Mouse (Mus musculus) heart, adult 10 weeks (tissue): ENCODE measurements around the gene Defb5. TPM values are rescaled to one million over a fixed set of nuclear protein-coding genes. Genes with fewer than 3 reads are reported as not detected.

Source experiments
- polyA plus RNA-seq: library from polyadenylated mRNA; stranded (reverse); fragments of 350-450 nt; fragmentation: Illumina TruSeq; extraction: RNeasy Lipid Tissue Mini Kit (QIAGEN cat#74804); gene quantifications from one replicate; pipeline ENCODE4 v1.2.3, GENCODE M21; 2014; ENCODE audit warnings: low read depth, low replicate concordance

The Defb5 gene
- not detected for polyA plus RNA-seq

DNA sequence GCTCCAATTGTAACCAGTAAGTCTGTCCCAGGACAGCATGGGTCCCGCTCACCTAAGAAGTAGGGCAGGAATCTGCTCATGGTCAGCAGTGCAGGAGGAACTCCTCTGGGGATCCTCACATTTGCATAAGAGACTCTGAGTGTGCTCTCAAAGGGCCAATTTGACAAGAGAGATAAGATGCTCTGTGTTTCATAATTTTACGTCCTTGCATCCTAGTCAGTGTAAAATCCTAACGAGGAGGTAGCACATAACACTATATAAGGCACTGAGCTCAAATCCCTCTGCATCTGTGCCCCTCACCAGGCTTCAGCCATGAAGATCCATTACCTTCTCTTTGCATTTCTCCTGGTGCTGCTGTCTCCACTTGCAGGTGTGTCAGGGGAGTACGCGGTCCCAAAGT lies at the start of gene Defb5:
Gene Defb5 (plus strand): TSS at position 301 of the 400 bp plus-strand sequence.

DNA sequence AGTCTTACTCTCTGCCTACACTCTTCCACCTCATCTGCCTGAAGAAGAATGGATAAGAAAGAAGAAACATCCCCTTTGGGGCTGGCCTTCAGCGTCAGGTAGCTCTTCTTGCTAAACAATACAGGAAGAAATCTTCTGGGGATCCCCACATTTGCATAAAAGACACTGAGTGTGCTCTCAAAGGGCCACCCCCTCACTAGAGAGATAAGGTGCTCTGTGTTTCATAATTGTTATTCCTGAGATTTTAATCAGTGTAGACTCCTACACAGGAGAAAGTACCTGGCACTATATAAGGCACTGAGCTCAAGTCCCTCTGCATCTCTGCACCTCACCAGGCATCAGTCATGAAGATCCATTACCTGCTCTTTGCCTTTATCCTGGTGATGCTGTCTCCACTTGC lies 22.2 kb upstream of the Defb5 start, which contains the start of gene Defb6:
Gene Defb6 (plus strand): TSS at position 318 of the 400 bp plus-strand sequence.

DNA sequence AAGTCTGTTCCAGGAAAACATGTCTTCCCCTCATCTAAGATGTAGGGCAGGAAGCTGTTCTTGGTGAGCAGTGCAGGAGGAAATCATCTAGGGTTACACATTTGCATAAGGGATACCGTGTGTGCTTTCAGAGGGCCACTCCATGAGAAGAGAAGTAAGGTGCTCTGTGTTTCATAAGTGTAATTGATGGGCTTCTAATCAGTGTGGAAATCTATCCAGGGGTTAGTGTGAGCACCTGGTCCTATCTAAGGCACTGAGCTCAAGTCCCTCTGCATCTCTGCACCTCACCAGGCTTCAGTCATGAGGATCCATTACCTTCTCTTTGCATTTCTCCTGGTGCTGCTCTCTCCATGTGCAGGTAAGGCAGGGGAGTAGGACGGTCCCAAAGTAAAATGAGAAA lies 7.8 kb upstream of the Defb5 start, which contains the start of gene Defb46:
Gene Defb46 (plus strand): TSS at position 301 of the 400 bp plus-strand sequence.

DNA sequence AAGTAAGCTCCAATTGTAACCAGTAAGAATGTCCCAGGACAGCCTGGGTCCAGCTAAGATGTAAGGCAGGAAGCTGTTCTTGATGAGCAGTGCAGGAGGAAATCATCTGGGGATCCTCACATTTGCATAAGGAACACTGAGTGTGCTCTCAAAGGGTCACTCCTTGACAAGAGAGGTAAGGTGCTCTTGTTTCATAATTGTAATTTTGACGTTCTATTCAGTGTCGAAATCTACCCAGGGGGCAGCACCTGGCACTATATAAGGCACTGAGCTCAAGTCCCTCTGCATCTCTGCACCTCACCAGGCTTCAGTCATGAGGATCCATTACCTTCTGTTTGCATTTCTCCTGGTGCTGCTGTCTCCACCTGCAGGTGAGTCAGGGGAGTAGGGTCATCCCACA lies 45.7 kb downstream of the Defb5 start, which contains the start of gene Defb3:
Gene Defb3 (plus strand): TSS at position 301 of the 400 bp plus-strand sequence.

Other genes with a start within 250 kb of the Defb5 start
- gene Defb38, start 221.0 kb upstream of the Defb5 start, polyA plus RNA-seq: not detected
- gene Defb39, start 182.8 kb upstream of the Defb5 start, polyA plus RNA-seq: not detected
- not detected for gene Defb12, start 132.7 kb upstream of the Defb5 start, polyA plus RNA-seq
- not detected for gene Defb34, start 123.8 kb upstream of the Defb5 start, polyA plus RNA-seq
- not detected for gene Gm45826, start 106.8 kb upstream of the Defb5 start, polyA plus RNA-seq
- gene Defb14, start 53.2 kb upstream of the Defb5 start, polyA plus RNA-seq: not detected
- gene Defb4, start 48.9 kb upstream of the Defb5 start, polyA plus RNA-seq: not detected
- not detected for gene Defb6, start 22.1 kb upstream of the Defb5 start, polyA plus RNA-seq
- not detected for gene Defb46, start 7.7 kb upstream of the Defb5 start, polyA plus RNA-seq
- gene Defb3, start 45.8 kb downstream of the Defb5 start, polyA plus RNA-seq: not detected
- gene Defb8, start 200.0 kb downstream of the Defb5 start, polyA plus RNA-seq: not detected
- gene Defb7, start 247.5 kb downstream of the Defb5 start, polyA plus RNA-seq: not detected